Mouse (Mus musculus): ENCODE data around the gene Lasp1. TPM values are rescaled to one million over a fixed set of nuclear protein-coding genes. Genes with fewer than 3 reads are reported as not detected.

The Lasp1 gene
- polyA plus RNA-seq, 1 experiment = 69.4 TPM

GRCm38 (mm10) chr11:97819923-97820322 lies 21.1 kb downstream of the Lasp1 start:
- Histone ChIP-seq H3K4me3 (ENCODE audit: extremely low read depth, insufficient read depth, insufficient read length) (no peak overlapping the region), H3K27ac (ENCODE audit: insufficient read depth, low read length) (peak overlapping the region; percentile 40; the same call in 1 of the 2 replicates), H3K4me1 (ENCODE audit: control insufficient read depth, insufficient read depth, insufficient read length) (peaks cover 18% of the 10 kb centered on the region), H3K27me3 (ENCODE audit: control insufficient read depth, insufficient read depth, low read length) (no peaks in the 10 kb centered on the region), H3K36me3 (ENCODE audit: control insufficient read depth, insufficient read depth, low read length) (peaks cover 31% of the 10 kb centered on the region)
- DNase-seq (ENCODE audit: low read depth in 1 of 2, low spot score in 2 of 2) = no peak
- WGBS = 66% methylated on average over 5 of the region's 5 CpGs
- TF ChIP-seq POLR2A (IDR thresholded peaks at IDR 0.05; ENCODE audit: low read depth, low read length) = no peak
- no peak for TF ChIP-seq CTCF (IDR thresholded peaks at IDR 0.05; ENCODE audit: extremely low read depth, insufficient read depth, insufficient read length, insufficient replicate concordance)

- Histone ChIP-seq H3K27me3 (ENCODE audit: control insufficient read depth, insufficient read depth, low read length) (no peaks in the 10 kb centered on the region), H3K36me3 (ENCODE audit: control insufficient read depth, insufficient read depth, low read length) (peaks cover 24% of the 10 kb centered on the region), H3K4me1 (ENCODE audit: control insufficient read depth, insufficient read depth, insufficient read length) (peaks cover 26% of the 10 kb centered on the region), H3K4me3 (ENCODE audit: extremely low read depth, insufficient read depth, insufficient read length) (no peak overlapping the region), H3K27ac (ENCODE audit: insufficient read depth, low read length) (0 out of 2 replicates have a peak overlapping the region, but pooled peaks have one; percentile 21)
- WGBS = 67% methylated on average over 4 of the region's 4 CpGs
- no peak for DNase-seq (ENCODE audit: low read depth in 1 of 2, low spot score in 2 of 2)
- no peak for TF ChIP-seq POLR2A (IDR thresholded peaks at IDR 0.05; ENCODE audit: low read depth, low read length)
- TF ChIP-seq CTCF (IDR thresholded peaks at IDR 0.05; ENCODE audit: extremely low read depth, insufficient read depth, insufficient read length, insufficient replicate concordance) = no peak
Measured at GRCm38 (mm10) chr11:97820840-97821239, 22.0 kb downstream of the Lasp1 start.

- no peak for DNase-seq (ENCODE audit: low read depth in 1 of 2, low spot score in 2 of 2)
- H3K4me3 ChIP-seq (ENCODE audit: extremely low read depth, insufficient read depth, insufficient read length) = no peak overlapping the region
- 80% methylated on average over 8 of the region's 8 CpGs for WGBS
- peaks cover 32% of the 10 kb centered on the region for H3K4me1 ChIP-seq (ENCODE audit: control insufficient read depth, insufficient read depth, insufficient read length)
- TF ChIP-seq POLR2A (IDR thresholded peaks at IDR 0.05; ENCODE audit: low read depth, low read length) (no peak), CTCF (IDR thresholded peaks at IDR 0.05; ENCODE audit: extremely low read depth, insufficient read depth, insufficient read length, insufficient replicate concordance) (no peak)
- H3K27ac ChIP-seq (ENCODE audit: insufficient read depth, low read length) = no peak overlapping the region
- H3K27me3 ChIP-seq (ENCODE audit: control insufficient read depth, insufficient read depth, low read length) = no peaks in the 10 kb centered on the region
- peaks cover 18% of the 10 kb centered on the region for H3K36me3 ChIP-seq (ENCODE audit: control insufficient read depth, insufficient read depth, low read length)
Measured at GRCm38 (mm10) chr11:97821401-97822064, 22.7 kb downstream of the Lasp1 start.

- WGBS = 92% methylated on average over 20 of the region's 20 CpGs
Measured at GRCm38 (mm10) chr11:97822840-97823603, 24.2 kb downstream of the Lasp1 start.

GRCm38 (mm10) chr11:97824168-97824567 lies 25.4 kb downstream of the Lasp1 start:
- H3K4me1 ChIP-seq (ENCODE audit: control insufficient read depth, insufficient read depth, insufficient read length) = peaks cover 34% of the 10 kb centered on the region
- no peak for DNase-seq (ENCODE audit: low read depth in 1 of 2, low spot score in 2 of 2)
- no peak overlapping the region for H3K4me3 ChIP-seq (ENCODE audit: extremely low read depth, insufficient read depth, insufficient read length)
- no peaks in the 10 kb centered on the region for H3K27me3 ChIP-seq (ENCODE audit: control insufficient read depth, insufficient read depth, low read length)
- TF ChIP-seq CTCF (IDR thresholded peaks at IDR 0.05; ENCODE audit: extremely low read depth, insufficient read depth, insufficient read length, insufficient replicate concordance) = no peak
- TF ChIP-seq POLR2A (IDR thresholded peaks at IDR 0.05; ENCODE audit: low read depth, low read length) = no peak
- H3K36me3 ChIP-seq (ENCODE audit: control insufficient read depth, insufficient read depth, low read length) = peaks cover 9% of the 10 kb centered on the region
- WGBS = 95% methylated on average over 11 of the region's 11 CpGs
- no peak overlapping the region for H3K27ac ChIP-seq (ENCODE audit: insufficient read depth, low read length)

More at GRCm38 (mm10) chr11:97822840-97823603, 24.2 kb downstream of the Lasp1 start:
- Histone ChIP-seq H3K27me3 (ENCODE audit: control insufficient read depth, insufficient read depth, low read length) (no peaks in the 10 kb centered on the region), H3K4me3 (ENCODE audit: extremely low read depth, insufficient read depth, insufficient read length) (no peak overlapping the region), H3K27ac (ENCODE audit: insufficient read depth, low read length) (peak overlapping the region; percentile 59; the same call in 1 of the 2 replicates), H3K4me1 (ENCODE audit: control insufficient read depth, insufficient read depth, insufficient read length) (peaks cover 32% of the 10 kb centered on the region), H3K36me3 (ENCODE audit: control insufficient read depth, insufficient read depth, low read length) (peaks cover 11% of the 10 kb centered on the region)
- no peak for DNase-seq (ENCODE audit: low read depth in 1 of 2, low spot score in 2 of 2)
- TF ChIP-seq CTCF (IDR thresholded peaks at IDR 0.05; ENCODE audit: extremely low read depth, insufficient read depth, insufficient read length, insufficient replicate concordance) = no peak
- TF ChIP-seq POLR2A (IDR thresholded peaks at IDR 0.05; ENCODE audit: low read depth, low read length) = no peak

GRCm38 (mm10) chr11:97824895-97825294 lies 26.1 kb downstream of the Lasp1 start:
- Histone ChIP-seq H3K36me3 (ENCODE audit: control insufficient read depth, insufficient read depth, low read length) (peaks cover 6% of the 10 kb centered on the region), H3K27me3 (ENCODE audit: control insufficient read depth, insufficient read depth, low read length) (no peaks in the 10 kb centered on the region), H3K4me3 (ENCODE audit: extremely low read depth, insufficient read depth, insufficient read length) (no peak overlapping the region), H3K27ac (ENCODE audit: insufficient read depth, low read length) (peak overlapping the region; percentile 81), H3K4me1 (ENCODE audit: control insufficient read depth, insufficient read depth, insufficient read length) (peaks cover 37% of the 10 kb centered on the region)
- TF ChIP-seq POLR2A (IDR thresholded peaks at IDR 0.05; ENCODE audit: low read depth, low read length) = no peak
- TF ChIP-seq CTCF (IDR thresholded peaks at IDR 0.05; ENCODE audit: extremely low read depth, insufficient read depth, insufficient read length, insufficient replicate concordance) = no peak
- DNase-seq (ENCODE audit: low read depth in 1 of 2, low spot score in 2 of 2) = no peak
- 12% methylated on average over 6 of the region's 6 CpGs for WGBS

All from spleen, adult 2 months (tissue).